Mouse (Mus musculus): Measurements from ENCODE around the gene Gm29797.

- TF ChIP-seq CTCF (IDR thresholded peaks at IDR 0.05; ENCODE audit: insufficient read depth, low read depth, low read length) (no peak), POLR2A (IDR thresholded peaks at IDR 0.05; ENCODE audit: insufficient read depth, low read depth, low read length) (no peak)
Measured at GRCm38 (mm10) chr2:181689466-181690160, 32.8 kb downstream of the Gm29797 start.
